Mouse (Mus musculus): ENCODE data around the gene Ifnab.

DNA sequence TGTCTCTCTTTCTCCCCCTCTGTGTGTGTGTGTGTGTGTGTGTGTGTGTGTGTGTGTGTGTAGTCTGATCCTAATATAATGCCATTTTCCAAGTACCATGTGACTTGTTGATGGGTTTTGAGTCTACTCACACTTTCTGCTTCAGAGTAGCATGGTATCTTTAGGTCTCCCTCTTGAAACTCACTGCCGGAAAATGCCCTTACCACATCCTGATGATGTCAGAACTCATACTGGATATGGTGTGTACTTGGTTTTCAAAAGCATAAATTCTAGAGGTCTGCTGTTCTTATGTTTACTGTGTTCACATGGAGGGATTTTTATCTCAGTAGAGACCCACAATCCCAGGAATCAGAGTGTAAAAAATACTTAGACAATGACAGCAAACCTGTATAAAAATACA lies 1.4 kb upstream of the Ifnab start:
- TF ChIP-seq GATA1 (IDR thresholded peaks at IDR 0.05; ENCODE audit: low read length), result no peak
- TF ChIP-seq TAL1 (IDR thresholded peaks at IDR 0.05; ENCODE audit: low read length), result no peak
